Mouse (Mus musculus): ENCODE measurements around the gene Palm. TPM values are rescaled to one million over a fixed set of nuclear protein-coding genes. Genes with fewer than 3 reads are reported as not detected.
"Not testable (repeated sequence)": the region's sequence is repeated elsewhere in the genome, so short reads cannot be mapped to it uniquely, and the experiment has no call there.

Gene Palm
- polyA plus RNA-seq, 1 experiment from 2014 or later, result 190 TPM

- H3K36me3 ChIP-seq (ENCODE audit: insufficient read depth, low read length), result peaks cover 56% of the 10 kb centered on the region
- 94% methylated on average over 1 of the region's 1 CpGs for WGBS
- H3K4me2 ChIP-seq (replicated peaks; ENCODE audit: low read depth, low read length), result not testable (repeated sequence)
Observed at GRCm38 (mm10) chr10:79759675-79760074, 33.7 kb upstream of the Palm start.

GRCm38 (mm10) chr10:79760603-79761143, 32.7 kb upstream of the Palm start:
- Histone ChIP-seq H3K36me3 (ENCODE audit: insufficient read depth, low read length) (peaks cover 56% of the 10 kb centered on the region), H3K27ac (ENCODE audit: low read length) (no peak overlapping the region), H3K4me2 (replicated peaks; ENCODE audit: low read depth, low read length) (no peak overlapping the region), H3K4me1 (ENCODE audit: insufficient read depth, low read length) (peaks cover 12% of the 10 kb centered on the region), H3K27me3 (ENCODE audit: insufficient read depth, low read length) (no peaks in the 10 kb centered on the region), H3K4me3 (ENCODE audit: low read length) (no peak overlapping the region), H3K9me3 (ENCODE audit: low read length) (no peaks in the 10 kb centered on the region), H3K9ac (replicated peaks; ENCODE audit: low read length) (no peak overlapping the region)
- ATAC-seq (ENCODE audit: low FRiP score, low TSS enrichment), result no peak
- WGBS, result 88% methylated on average over 11 of the region's 11 CpGs

More at GRCm38 (mm10) chr10:79759675-79760074, 33.7 kb upstream of the Palm start:
- not testable (repeated sequence) for H3K9ac ChIP-seq (replicated peaks; ENCODE audit: low read length); H3K4me3 ChIP-seq (ENCODE audit: low read length); H3K27ac ChIP-seq (ENCODE audit: low read length); H3K4me1 ChIP-seq (ENCODE audit: insufficient read depth, low read length); H3K27me3 ChIP-seq (ENCODE audit: insufficient read depth, low read length); ATAC-seq (ENCODE audit: low FRiP score, low TSS enrichment); H3K9me3 ChIP-seq (ENCODE audit: low read length)

GRCm38 (mm10) chr10:79762875-79763274, 30.5 kb upstream of the Palm start:
- no peak for ATAC-seq (ENCODE audit: low FRiP score, low TSS enrichment)
- Histone ChIP-seq H3K27me3 (ENCODE audit: insufficient read depth, low read length) (no peaks in the 10 kb centered on the region), H3K4me3 (ENCODE audit: low read length) (no peak overlapping the region), H3K9ac (replicated peaks; ENCODE audit: low read length) (no peak overlapping the region), H3K4me1 (ENCODE audit: insufficient read depth, low read length) (peaks cover 23% of the 10 kb centered on the region), H3K9me3 (ENCODE audit: low read length) (no peaks in the 10 kb centered on the region), H3K4me2 (replicated peaks; ENCODE audit: low read depth, low read length) (no peak overlapping the region), H3K27ac (ENCODE audit: low read length) (no peak overlapping the region), H3K36me3 (ENCODE audit: insufficient read depth, low read length) (peaks cover 39% of the 10 kb centered on the region)
- 84% methylated on average over 3 of the region's 3 CpGs for WGBS

- H3K4me3 ChIP-seq (ENCODE audit: low read length), result no peak overlapping the region
- no peaks in the 10 kb centered on the region for H3K27me3 ChIP-seq (ENCODE audit: insufficient read depth, low read length)
- H3K4me1 ChIP-seq (ENCODE audit: insufficient read depth, low read length), result peaks cover 33% of the 10 kb centered on the region
- no peak overlapping the region for H3K27ac ChIP-seq (ENCODE audit: low read length)
- peaks cover 25% of the 10 kb centered on the region for H3K36me3 ChIP-seq (ENCODE audit: insufficient read depth, low read length)
- ATAC-seq (ENCODE audit: low FRiP score, low TSS enrichment), result no peak
- H3K9ac ChIP-seq (replicated peaks; ENCODE audit: low read length), result no peak overlapping the region
- H3K9me3 ChIP-seq (ENCODE audit: low read length), result no peaks in the 10 kb centered on the region
- H3K4me2 ChIP-seq (replicated peaks; ENCODE audit: low read depth, low read length), result no peak overlapping the region
- WGBS, result 82% methylated on average over 7 of the region's 7 CpGs
Observed at GRCm38 (mm10) chr10:79764234-79764633, 29.1 kb upstream of the Palm start.

GRCm38 (mm10) chr10:79765228-79765745, 28.1 kb upstream of the Palm start:
- no peak for ATAC-seq (ENCODE audit: low FRiP score, low TSS enrichment)
- H3K4me3 ChIP-seq (ENCODE audit: low read length), result peak overlapping the region; percentile 87
- no peaks in the 10 kb centered on the region for H3K9me3 ChIP-seq (ENCODE audit: low read length)
- WGBS, result 63% methylated on average over 2 of the region's 2 CpGs
- H3K27ac ChIP-seq (ENCODE audit: low read length), result no peak overlapping the region
- H3K27me3 ChIP-seq (ENCODE audit: insufficient read depth, low read length), result no peaks in the 10 kb centered on the region
- H3K4me2 ChIP-seq (replicated peaks; ENCODE audit: low read depth, low read length), result peak overlapping the region; percentile 95
- peaks cover 33% of the 10 kb centered on the region for H3K4me1 ChIP-seq (ENCODE audit: insufficient read depth, low read length)
- peak overlapping the region; percentile 92 for H3K9ac ChIP-seq (replicated peaks; ENCODE audit: low read length)
- peaks cover 23% of the 10 kb centered on the region for H3K36me3 ChIP-seq (ENCODE audit: insufficient read depth, low read length)

- WGBS, result 5% methylated on average over 15 of the region's 16 CpGs
- peak; percentile 17 for ATAC-seq (ENCODE audit: low FRiP score, low TSS enrichment)
- H3K4me1 ChIP-seq (ENCODE audit: insufficient read depth, low read length), result peaks cover 33% of the 10 kb centered on the region
Observed at GRCm38 (mm10) chr10:79766001-79766507, 27.3 kb upstream of the Palm start.

GRCm38 (mm10) chr10:79766508-79767325, 26.7 kb upstream of the Palm start, which contains the start of gene Rnf126:
Gene Rnf126 (minus strand): TSS chr10:79766952.
- peak within 1 kb of the TSS; percentile 95 for H3K4me2 ChIP-seq (replicated peaks; ENCODE audit: low read depth, low read length)

More at GRCm38 (mm10) chr10:79766001-79766507, 27.3 kb upstream of the Palm start:
- no peaks in the 10 kb centered on the region for H3K9me3 ChIP-seq (ENCODE audit: low read length)
- no peaks in the 10 kb centered on the region for H3K27me3 ChIP-seq (ENCODE audit: insufficient read depth, low read length)
- peak overlapping the region; percentile 95 for H3K4me2 ChIP-seq (replicated peaks; ENCODE audit: low read depth, low read length)
- peak overlapping the region; percentile 97 for H3K27ac ChIP-seq (ENCODE audit: low read length)
- peak overlapping the region; percentile 87 for H3K4me3 ChIP-seq (ENCODE audit: low read length)
- peaks cover 17% of the 10 kb centered on the region for H3K36me3 ChIP-seq (ENCODE audit: insufficient read depth, low read length)
- H3K9ac ChIP-seq (replicated peaks; ENCODE audit: low read length), result peak overlapping the region; percentile 92

GRCm38 (mm10) chr10:79767372-79768244, 25.8 kb upstream of the Palm start:
- Histone ChIP-seq H3K27me3 (ENCODE audit: insufficient read depth, low read length) (no peaks in the 10 kb centered on the region), H3K4me2 (replicated peaks; ENCODE audit: low read depth, low read length) (peak overlapping the region; percentile 95), H3K4me1 (ENCODE audit: insufficient read depth, low read length) (peaks cover 33% of the 10 kb centered on the region), H3K36me3 (ENCODE audit: insufficient read depth, low read length) (peaks cover 1% of the 10 kb centered on the region; the same call in 1 of the 2 replicates), H3K9me3 (ENCODE audit: low read length) (0 out of 2 replicates have a peak, but pooled peaks cover 3% of the 10 kb centered on the region), H3K27ac (ENCODE audit: low read length) (peak overlapping the region; percentile 97), H3K9ac (replicated peaks; ENCODE audit: low read length) (peak overlapping the region; percentile 92), H3K4me3 (ENCODE audit: low read length) (peak overlapping the region; percentile 87)
- peak; percentile 78 for ATAC-seq (ENCODE audit: low FRiP score, low TSS enrichment)
- WGBS, result 11% methylated on average over 40 of the region's 40 CpGs

More at GRCm38 (mm10) chr10:79766508-79767325, 26.7 kb upstream of the Palm start, which contains the start of gene Rnf126:
- WGBS, result under 1% methylated on average over 82 of the region's 101 CpGs
- Histone ChIP-seq H3K9ac (replicated peaks; ENCODE audit: low read length) (peak within 1 kb of the TSS; percentile 92), H3K9me3 (ENCODE audit: low read length) (no peaks in the 10 kb centered on the region), H3K4me1 (ENCODE audit: insufficient read depth, low read length) (peaks cover 33% of the 10 kb centered on the region), H3K27ac (ENCODE audit: low read length) (peak within 1 kb of the TSS; percentile 97), H3K27me3 (ENCODE audit: insufficient read depth, low read length) (no peaks in the 10 kb centered on the region), H3K36me3 (ENCODE audit: insufficient read depth, low read length) (peaks cover 10% of the 10 kb centered on the region), H3K4me3 (ENCODE audit: low read length) (peak within 1 kb of the TSS; percentile 87)
- ATAC-seq (ENCODE audit: low FRiP score, low TSS enrichment), result peak; percentile 93

GRCm38 (mm10) chr10:79768400-79768799, 25.0 kb upstream of the Palm start:
- H3K27ac ChIP-seq (ENCODE audit: low read length), result no peak overlapping the region
- no peaks in the 10 kb centered on the region for H3K36me3 ChIP-seq (ENCODE audit: insufficient read depth, low read length)
- H3K27me3 ChIP-seq (ENCODE audit: insufficient read depth, low read length), result no peaks in the 10 kb centered on the region
- no peak for ATAC-seq (ENCODE audit: low FRiP score, low TSS enrichment)
- peaks cover 33% of the 10 kb centered on the region for H3K4me1 ChIP-seq (ENCODE audit: insufficient read depth, low read length)
- WGBS, result under 1% methylated on average over 5 of the region's 5 CpGs
- H3K4me3 ChIP-seq (ENCODE audit: low read length), result no peak overlapping the region
- H3K4me2 ChIP-seq (replicated peaks; ENCODE audit: low read depth, low read length), result no peak overlapping the region
- H3K9me3 ChIP-seq (ENCODE audit: low read length), result 0 out of 2 replicates have a peak, but pooled peaks cover 3% of the 10 kb centered on the region
- H3K9ac ChIP-seq (replicated peaks; ENCODE audit: low read length), result no peak overlapping the region

Measured in kidney, embryonic 16.5 days (tissue).